Mouse (Mus musculus): ENCODE measurements around the gene Gnat3. TPM values are rescaled to one million over a fixed set of nuclear protein-coding genes. Genes with fewer than 3 reads are reported as not detected.

Gene Gnat3
- polyA plus RNA-seq, 1 experiment = not detected

GRCm38 (mm10) chr5:18043022-18043421 lies 80.7 kb downstream of the Gnat3 start:
- no peaks in the 10 kb centered on the region for H3K27me3 ChIP-seq (replicated peaks)
- no peaks in the 10 kb centered on the region for H3K4me1 ChIP-seq
- no peaks in the 10 kb centered on the region for H3K36me3 ChIP-seq (replicated peaks; ENCODE audit: low read length)
- H3K4me3 ChIP-seq (replicated peaks) = no peak overlapping the region
- TF ChIP-seq GATA1 (IDR thresholded peaks at IDR 0.05; ENCODE audit: borderline replicate concordance, low read length) (no peak), FLI1 (IDR thresholded peaks at IDR 0.05; ENCODE audit: low read length) (no peak)
- no peaks in the 10 kb centered on the region for H3K9me3 ChIP-seq

DNA sequence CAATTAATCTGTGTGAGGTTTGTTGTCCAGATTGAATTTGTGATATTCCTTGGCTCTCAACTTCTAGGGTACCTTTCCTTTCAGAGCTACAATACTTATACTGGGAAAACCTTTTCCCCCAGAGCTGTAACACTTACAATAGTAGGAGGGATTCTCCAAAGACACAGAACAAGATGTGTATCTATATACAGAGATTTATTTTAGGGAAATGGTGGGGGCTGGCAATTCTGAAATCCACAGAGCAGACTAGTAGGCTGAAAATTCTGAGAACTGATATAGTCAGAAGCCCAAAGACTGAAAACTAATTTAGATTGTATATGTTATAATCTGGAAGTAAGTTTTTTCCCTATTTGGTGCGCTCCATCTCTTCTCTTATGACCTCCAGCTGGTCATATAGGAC lies 86.5 kb downstream of the Gnat3 start:
- Histone ChIP-seq H3K36me3 (replicated peaks; ENCODE audit: low read length) (no peaks in the 10 kb centered on the region), H3K27me3 (replicated peaks) (no peaks in the 10 kb centered on the region), H3K4me1 (no peaks in the 10 kb centered on the region), H3K4me3 (replicated peaks) (no peak overlapping the region), H3K9me3 (no peaks in the 10 kb centered on the region)
- TF ChIP-seq GATA1 (IDR thresholded peaks at IDR 0.05; ENCODE audit: borderline replicate concordance, low read length) = no peak
- TF ChIP-seq FLI1 (IDR thresholded peaks at IDR 0.05; ENCODE audit: low read length) = no peak

GRCm38 (mm10) chr5:18055323-18055722 lies 93.0 kb downstream of the Gnat3 start:
- no peaks in the 10 kb centered on the region for H3K36me3 ChIP-seq (replicated peaks; ENCODE audit: low read length)
- H3K4me3 ChIP-seq (replicated peaks) = no peak overlapping the region
- TF ChIP-seq FLI1 (IDR thresholded peaks at IDR 0.05; ENCODE audit: low read length) (no peak), GATA1 (IDR thresholded peaks at IDR 0.05; ENCODE audit: borderline replicate concordance, low read length) (no peak)
- H3K9me3 ChIP-seq = no peaks in the 10 kb centered on the region
- H3K4me1 ChIP-seq = no peaks in the 10 kb centered on the region
- no peaks in the 10 kb centered on the region for H3K27me3 ChIP-seq (replicated peaks)

Other genes starting within 250 kb of the Gnat3 start
- gene Cd36, start 73.7 kb upstream of the Gnat3 start, polyA plus RNA-seq (2012; ENCODE audit: insufficient read depth, low replicate concordance) = not detected in 2 replicates

Measured in megakaryocyte, embryonic 14.5 days (primary cell).